Mouse (Mus musculus) olfactory bulb, adult 2 months (tissue): ENCODE results near the gene Foxa3.

Source experiments
- CTCF ChIP-seq: fragments of 200-500 bp; IDR thresholded peaks from 2 replicates; pipeline ENCODE4 v1.5.1; 2012; ENCODE audit warnings: low read depth, mild to moderate bottlenecking, low read length, moderate library complexity; ENCODE audit not compliant: insufficient read depth
- POLR2A ChIP-seq: fragments of 200-500 bp; IDR thresholded peaks from 2 replicates; pipeline ENCODE4 v1.6.1; 2012; ENCODE audit warnings: mild to moderate bottlenecking, low read depth, low read length, moderate library complexity; ENCODE audit not compliant: insufficient read depth

GRCm38 (mm10) chr7:18998835-18999234 lies 24.5 kb downstream of the Foxa3 start:
- TF ChIP-seq POLR2A = no peak
- no peak for TF ChIP-seq CTCF
